Mouse (Mus musculus) hindbrain, embryonic 11.5 days (tissue): ENCODE data around the gene Pigr. TPM values are rescaled to one million over a fixed set of nuclear protein-coding genes. Genes with fewer than 3 reads are reported as not detected.

Source experiments
- ATAC-seq: fragments of 200-750 bp; cut with Nextera tagmentation; 2 replicates; pipeline ENCODE4 v1.8.0; 2017; ENCODE audit warnings: mild to moderate bottlenecking, moderate TSS enrichment, moderate library complexity; ENCODE audit not compliant: low FRiP score
- DNase-seq: peaks from one replicate; pipeline ENCODE4 v3.0.0-alpha.2; 2015; ENCODE audit warnings: low spot score
- H3K27ac ChIP-seq: fragments of 300-500 bp; sonication (generic); 2 replicates; pipeline ENCODE4 v1.5.1; 2014; ENCODE audit warnings: mild to moderate bottlenecking, low read depth, low read length
- H3K27me3 ChIP-seq: fragments of 300-500 bp; sonication (generic); 2 replicates; pipeline ENCODE4 v1.6.1; 2014; ENCODE audit warnings: mild to moderate bottlenecking, low read length, moderate library complexity, mixed read lengths; ENCODE audit not compliant: control insufficient read depth, insufficient read depth
- H3K36me3 ChIP-seq: fragments of 300-500 bp; sonication (generic); 2 replicates; pipeline ENCODE4 v1.6.1; 2014; ENCODE audit warnings: mild to moderate bottlenecking, low read length, moderate library complexity, mixed read lengths; ENCODE audit not compliant: control insufficient read depth, insufficient read depth
- H3K4me1 ChIP-seq: fragments of 300-500 bp; sonication (generic); replicated peaks from 2 replicates; pipeline ENCODE4 v1.6.1; 2014; ENCODE audit warnings: low read length, mixed read lengths; ENCODE audit not compliant: control insufficient read depth, insufficient read depth
- H3K4me2 ChIP-seq: fragments of 300-500 bp; sonication (generic); replicated peaks from 2 replicates; pipeline ENCODE4 v1.6.1; 2014; ENCODE audit warnings: mild to moderate bottlenecking, low read depth, low read length
- H3K4me3 ChIP-seq: fragments of 300-500 bp; sonication (generic); 2 replicates; pipeline ENCODE4 v1.5.1; 2014; ENCODE audit warnings: low read depth, low read length
- H3K9ac ChIP-seq: fragments of 300-500 bp; sonication (generic); 2 replicates; pipeline ENCODE4 v1.6.1; 2014; ENCODE audit warnings: low read depth, low read length
- H3K9me3 ChIP-seq: fragments of 300-500 bp; sonication (generic); 2 replicates; pipeline ENCODE4 v1.6.1; 2016; ENCODE audit warnings: low read length; ENCODE audit not compliant: control insufficient read depth
- WGBS: fragments of 180-500 bp; shearing (Covaris S2); extraction: QIAGEN DNeasy Blood & Tissue Kit; methylation state at CpG from one replicate; pipeline ENCODE4 v1.1.7; 2014; 5-methylcytosine and 5-hydroxymethylcytosine counted together
- polyA plus RNA-seq: library from polyadenylated mRNA; unstranded; fragments of >200 nt; fragmentation: Nextera tagmentation; extraction: Ambion mirVana; gene quantifications from 2 replicates; pipeline ENCODE4 v1.2.1, GENCODE M21; 2014

Pigr gene
- polyA plus RNA-seq, 1 experiment from 2014 or later = not detected

- no peaks in the 10 kb centered on the region for H3K9me3 ChIP-seq
- 63% methylated on average over 6 of the region's 6 CpGs for WGBS
- H3K4me3 ChIP-seq = no peak overlapping the region
- no peaks in the 10 kb centered on the region for H3K4me1 ChIP-seq
- no peak overlapping the region for H3K27ac ChIP-seq
- H3K36me3 ChIP-seq = no peaks in the 10 kb centered on the region
- no peak overlapping the region for H3K9ac ChIP-seq
- H3K27me3 ChIP-seq = no peaks in the 10 kb centered on the region
- DNase-seq (peak; percentile 13), ATAC-seq (no peak)
- H3K4me2 ChIP-seq = no peak overlapping the region
Measured at GRCm38 (mm10) chr1:130838288-130838687, 11.8 kb downstream of the Pigr start.

- no peaks in the 10 kb centered on the region for H3K27me3 ChIP-seq
- no peaks in the 10 kb centered on the region for H3K36me3 ChIP-seq
Measured at GRCm38 (mm10) chr1:130840599-130841379, 14.3 kb downstream of the Pigr start.

GRCm38 (mm10) chr1:130841621-130842020, 15.1 kb downstream of the Pigr start:
- Histone ChIP-seq H3K9ac (no peak overlapping the region), H3K27ac (no peak overlapping the region), H3K9me3 (no peaks in the 10 kb centered on the region), H3K4me1 (no peaks in the 10 kb centered on the region), H3K4me3 (no peak overlapping the region), H3K27me3 (no peaks in the 10 kb centered on the region), H3K36me3 (no peaks in the 10 kb centered on the region), H3K4me2 (no peak overlapping the region)
- DNase-seq (no peak), ATAC-seq (no peak)
- WGBS = 91% methylated on average over 7 of the region's 7 CpGs

More at GRCm38 (mm10) chr1:130840599-130841379, 14.3 kb downstream of the Pigr start:
- Histone ChIP-seq H3K4me3 (no peak overlapping the region), H3K27ac (no peak overlapping the region), H3K4me2 (no peak overlapping the region), H3K9ac (no peak overlapping the region), H3K4me1 (no peaks in the 10 kb centered on the region), H3K9me3 (no peaks in the 10 kb centered on the region)
- DNase-seq (no peak), ATAC-seq (no peak)
- 85% methylated on average over 8 of the region's 8 CpGs for WGBS

- H3K27ac ChIP-seq = no peak overlapping the region
- H3K9me3 ChIP-seq = no peaks in the 10 kb centered on the region
- H3K9ac ChIP-seq = no peak overlapping the region
- DNase-seq (no peak), ATAC-seq (no peak)
- no peak overlapping the region for H3K4me3 ChIP-seq
- no peaks in the 10 kb centered on the region for H3K4me1 ChIP-seq
- WGBS = 93% methylated on average over 7 of the region's 7 CpGs
- H3K36me3 ChIP-seq = no peaks in the 10 kb centered on the region
- H3K4me2 ChIP-seq = no peak overlapping the region
- H3K27me3 ChIP-seq = no peaks in the 10 kb centered on the region
Measured at GRCm38 (mm10) chr1:130844516-130844915, 18.0 kb downstream of the Pigr start.

GRCm38 (mm10) chr1:130849530-130850214, 23.2 kb downstream of the Pigr start:
- 90% methylated on average over 10 of the region's 10 CpGs for WGBS
- ATAC-seq = no peak
- DNase-seq = no peak

GRCm38 (mm10) chr1:130850405-130850804, 23.9 kb downstream of the Pigr start:
- Histone ChIP-seq H3K27me3 (no peaks in the 10 kb centered on the region), H3K4me2 (no peak overlapping the region), H3K9ac (no peak overlapping the region), H3K9me3 (no peaks in the 10 kb centered on the region), H3K4me1 (no peaks in the 10 kb centered on the region), H3K36me3 (no peaks in the 10 kb centered on the region), H3K27ac (no peak overlapping the region), H3K4me3 (no peak overlapping the region)
- ATAC-seq = no peak
- WGBS = 92% methylated on average over 5 of the region's 5 CpGs
- DNase-seq = no peak

More at GRCm38 (mm10) chr1:130849530-130850214, 23.2 kb downstream of the Pigr start:
- no peak overlapping the region for H3K27ac ChIP-seq
- no peaks in the 10 kb centered on the region for H3K9me3 ChIP-seq
- H3K4me3 ChIP-seq = no peak overlapping the region
- H3K36me3 ChIP-seq = no peaks in the 10 kb centered on the region
- no peak overlapping the region for H3K9ac ChIP-seq
- H3K4me1 ChIP-seq = no peaks in the 10 kb centered on the region
- no peaks in the 10 kb centered on the region for H3K27me3 ChIP-seq
- no peak overlapping the region for H3K4me2 ChIP-seq

GRCm38 (mm10) chr1:130854819-130855218, 28.3 kb downstream of the Pigr start:
- no peak for DNase-seq
- H3K36me3 ChIP-seq = no peaks in the 10 kb centered on the region
- WGBS = 86% methylated on average over 9 of the region's 9 CpGs
- ATAC-seq = no peak
- H3K27me3 ChIP-seq = no peaks in the 10 kb centered on the region
- no peaks in the 10 kb centered on the region for H3K4me1 ChIP-seq
- no peak overlapping the region for H3K27ac ChIP-seq
- H3K4me3 ChIP-seq = no peak overlapping the region
- no peaks in the 10 kb centered on the region for H3K9me3 ChIP-seq
- no peak overlapping the region for H3K9ac ChIP-seq
- no peak overlapping the region for H3K4me2 ChIP-seq

- no peaks in the 10 kb centered on the region for H3K36me3 ChIP-seq
- ATAC-seq = no peak
- H3K9ac ChIP-seq = no peak overlapping the region
- no peaks in the 10 kb centered on the region for H3K9me3 ChIP-seq
- WGBS = 93% methylated on average over 2 of the region's 2 CpGs
- no peak overlapping the region for H3K27ac ChIP-seq
- no peak overlapping the region for H3K4me3 ChIP-seq
- H3K4me1 ChIP-seq = no peaks in the 10 kb centered on the region
- DNase-seq = no peak
- H3K4me2 ChIP-seq = no peak overlapping the region
- H3K27me3 ChIP-seq = no peaks in the 10 kb centered on the region
Measured at GRCm38 (mm10) chr1:130855723-130856122, 29.2 kb downstream of the Pigr start.

GRCm38 (mm10) chr1:130857456-130857855, 31.0 kb downstream of the Pigr start:
- ATAC-seq = no peak
- WGBS = 84% methylated on average over 4 of the region's 4 CpGs
- H3K9me3 ChIP-seq = no peaks in the 10 kb centered on the region

More at GRCm38 (mm10) chr1:130857456-130857855, 31.0 kb downstream of the Pigr start:
- Histone ChIP-seq H3K4me2 (no peak overlapping the region), H3K36me3 (no peaks in the 10 kb centered on the region), H3K27ac (no peak overlapping the region), H3K4me1 (no peaks in the 10 kb centered on the region), H3K4me3 (no peak overlapping the region), H3K9ac (no peak overlapping the region), H3K27me3 (no peaks in the 10 kb centered on the region)
- DNase-seq = no peak
